Comparison of ENCODE assay signal across 23 mouse cellular contexts in the genomic region with DNA sequence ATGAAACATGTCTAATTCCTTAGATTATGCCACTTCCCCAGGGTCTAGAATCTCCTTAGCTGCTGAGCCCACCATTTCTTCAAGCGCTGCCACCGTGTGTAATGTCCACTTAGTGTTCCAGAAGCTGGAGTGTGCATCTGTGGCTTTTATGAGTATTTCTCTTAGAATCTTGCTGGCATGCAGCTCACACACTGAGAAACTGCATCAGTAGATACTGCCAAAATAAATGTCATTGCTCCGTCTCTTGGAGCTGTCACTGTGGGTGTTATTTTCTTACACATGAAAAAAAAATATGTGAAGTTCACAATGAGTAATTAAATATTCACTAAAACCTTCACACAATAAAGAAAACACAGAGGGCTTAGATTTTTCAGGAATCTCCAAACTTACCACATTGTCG.
DNase-seq lines count a peak whose midpoint lies in the region; ATAC-seq lines count a peak whose summit lies in the region.
"Had no signal": no experiment of that assay in that cellular context is flagged by ENCODE, and none has a peak within 500 bp of the region (broad histone marks: within the 10 kb centered on the region; RNA-seq: fewer than 3 reads in every experiment).

No protein-coding gene starts in this region.

- no peaks in the 10 kb centered on the region for H3K36me3 ChIP-seq in forebrain, embryonic 14.5 days (ENCODE audit: control insufficient read depth, insufficient read depth, low read length)
- no peaks in the 10 kb centered on the region for H3K36me3 ChIP-seq in forebrain, embryonic 10.5 days (replicated peaks)
- H3K36me3 ChIP-seq: embryonic facial prominence, embryonic 10.5 days; embryonic facial prominence, embryonic 13.5 days; hindbrain, embryonic 12.5 days; hindbrain, embryonic 15.5 days had no signal

- 71% methylated on average over 4 of the region's 4 CpGs for WGBS in forebrain, embryonic 14.5 days
- 91% methylated on average over 4 of the region's 4 CpGs for WGBS in forebrain, embryonic 10.5 days

- no peaks in the 10 kb centered on the region for H3K4me1 ChIP-seq in forebrain, embryonic 14.5 days (ENCODE audit: control insufficient read depth, insufficient read depth, low read length)
- no peaks in the 10 kb centered on the region for H3K4me1 ChIP-seq in forebrain, embryonic 10.5 days
- H3K4me1 ChIP-seq: embryonic facial prominence, embryonic 10.5 days; embryonic facial prominence, embryonic 13.5 days; hindbrain, embryonic 12.5 days had no signal

- H3K9me3 ChIP-seq in forebrain, embryonic 14.5 days (replicated peaks; ENCODE audit: control insufficient read depth, low read length) = no peaks in the 10 kb centered on the region
- H3K9me3 ChIP-seq in forebrain, embryonic 10.5 days = no peaks in the 10 kb centered on the region
- H3K9me3 ChIP-seq: embryonic facial prominence, embryonic 10.5 days; embryonic facial prominence, embryonic 13.5 days; hindbrain, embryonic 12.5 days; hindbrain, embryonic 15.5 days had no signal

- no peak overlapping the region for H3K27ac ChIP-seq in forebrain, embryonic 14.5 days (ENCODE audit: low read depth, low read length)
- no peak overlapping the region for H3K27ac ChIP-seq in forebrain, embryonic 10.5 days
- H3K27ac ChIP-seq: embryonic facial prominence, embryonic 10.5 days; embryonic facial prominence, embryonic 13.5 days; gastrocnemius, adult 2 months; hindbrain, embryonic 12.5 days; hindbrain, embryonic 15.5 days had no signal

- no peak overlapping the region for H3K9ac ChIP-seq in forebrain, embryonic 14.5 days (ENCODE audit: low read length)
- H3K9ac ChIP-seq: embryonic facial prominence, embryonic 13.5 days; hindbrain, embryonic 12.5 days; hindbrain, embryonic 15.5 days had no signal

- peak; percentile 33 for DNase-seq in forebrain, embryonic 14.5 days (ENCODE audit: low spot score)
- DNase-seq in forebrain, embryonic 10.5 days (ENCODE audit: extremely low spot score, low spot score) = no peak
- DNase-seq in frontal cortex, postnatal 25 days (ENCODE audit: low spot score in 2 of 2) = no peak
- peak; percentile 9 for DNase-seq in right cerebral cortex, adult 18-20 months
- DNase-seq in right cerebral cortex, postnatal 10 days (ENCODE audit: low spot score in 2 of 2) = no peak
- DNase-seq in lung, postnatal 10 days = no peak
- DNase-seq: adrenal gland, postnatal 10 days; adrenal gland, postnatal 36 days; cerebellum, adult 11-12 months; cerebellum, adult 8-10 months; cerebellum, postnatal 10 days; cerebellum, postnatal 36 days; embryo, embryonic 11 days; gastrocnemius, adult 2 months; gastrocnemius, postnatal 14 days; heart, adult 11 months had no signal

- no peaks in the 10 kb centered on the region for H3K27me3 ChIP-seq in forebrain, embryonic 14.5 days (replicated peaks; ENCODE audit: control insufficient read depth, insufficient read depth, low read length)
- H3K27me3 ChIP-seq in forebrain, embryonic 10.5 days (ENCODE audit: poor library complexity, severe bottlenecking) = no peaks in the 10 kb centered on the region
- H3K27me3 ChIP-seq: embryonic facial prominence, embryonic 13.5 days; hindbrain, embryonic 12.5 days; hindbrain, embryonic 15.5 days had no signal

- H3K4me3 ChIP-seq in forebrain, embryonic 14.5 days (ENCODE audit: low read depth, low read length) = no peak overlapping the region
- no peak overlapping the region for H3K4me3 ChIP-seq in forebrain, embryonic 10.5 days
- H3K4me3 ChIP-seq: embryonic facial prominence, embryonic 10.5 days; embryonic facial prominence, embryonic 13.5 days; erythroblast, embryonic 14.5 days; gastrocnemius, adult 2 months; hindbrain, embryonic 12.5 days; hindbrain, embryonic 15.5 days had no signal

- H3K4me2 ChIP-seq in forebrain, embryonic 14.5 days (ENCODE audit: low read length) = no peak overlapping the region
- H3K4me2 ChIP-seq: embryonic facial prominence, embryonic 13.5 days; heart, embryonic 11.5 days; hindbrain, embryonic 12.5 days; hindbrain, embryonic 15.5 days had no signal

- ATAC-seq in forebrain, embryonic 14.5 days = no peak
- peak; percentile 73 for ATAC-seq in frontal cortex, adult (ENCODE audit: low TSS enrichment)

Comparison
In these comparisons a context has a peak if more than half of its experiments do, and no peak if none do; other contexts are left out.
1. DNase-seq: peak in forebrain, embryonic 14.5 days (single experiment) and right cerebral cortex, adult 18-20 months (single experiment); none in forebrain, embryonic 10.5 days (single experiment), frontal cortex, postnatal 25 days (0 of 2), right cerebral cortex, postnatal 10 days (0 of 2) and lung, postnatal 10 days (single experiment).